Mouse (Mus musculus): ENCODE measurements at regions not wholly inside any gene's neighbourhood (a gene's known extent, or its start where the extent isn't known, plus 50 kb on each side); places are given as distances from the start of the nearest gene placed in this dataset.

DNA sequence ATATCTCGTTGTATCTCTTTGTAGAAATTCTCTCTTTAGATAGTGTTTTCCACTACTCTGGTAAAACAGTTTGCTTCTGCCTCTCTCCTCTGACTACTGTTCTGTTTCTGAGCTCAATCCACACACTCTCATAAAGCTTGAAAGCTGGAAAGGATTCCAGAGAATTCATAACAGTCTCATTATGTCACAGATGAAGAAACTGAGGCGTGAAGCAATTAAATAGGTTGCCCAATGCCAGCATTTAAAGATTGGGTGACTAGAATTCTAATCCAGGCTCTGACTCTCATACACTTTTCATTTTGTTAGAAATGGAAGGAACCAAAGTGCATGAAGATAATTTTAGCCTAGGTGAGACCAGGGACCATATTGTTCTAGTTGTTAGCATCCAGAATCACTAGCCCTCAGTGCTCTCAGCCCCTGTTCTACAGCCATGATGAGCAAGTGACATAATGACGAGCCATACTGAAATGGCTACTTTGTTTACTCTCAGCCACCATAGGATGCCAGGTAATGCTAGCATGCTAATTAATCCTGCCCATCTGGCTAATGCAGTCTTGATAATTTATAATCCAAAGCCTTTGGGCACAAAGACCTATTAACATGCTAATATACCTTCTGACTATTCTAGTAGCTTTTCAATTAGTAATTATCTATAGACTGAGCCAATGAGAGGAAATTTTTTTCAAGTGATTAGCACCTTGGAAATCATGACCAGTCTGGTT, 341.7 kb downstream of the Sec23a start:
- ATAC-seq = no peak
- Histone ChIP-seq H3K9me3 (ENCODE audit: low read length) (no peaks in the 10 kb centered on the region), H3K4me3 (ENCODE audit: low read depth, low read length) (no peak overlapping the region), H3K27ac (ENCODE audit: low read depth) (no peak overlapping the region), H3K9ac (replicated peaks) (no peak overlapping the region), H3K27me3 (ENCODE audit: insufficient read depth, low read length) (no peaks in the 10 kb centered on the region), H3K36me3 (replicated peaks; ENCODE audit: insufficient read depth, low read length) (no peaks in the 10 kb centered on the region), H3K4me2 (ENCODE audit: low read depth, low read length) (no peak overlapping the region), H3K4me1 (ENCODE audit: insufficient read depth) (no peaks in the 10 kb centered on the region)
- WGBS (ENCODE audit: insufficient replicate concordance) = 62% methylated on average over 3 of the region's 3 CpGs
- no peak for TF ChIP-seq EP300 (IDR thresholded peaks at IDR 0.05; ENCODE audit: low read depth)
- TF ChIP-seq CTCF (IDR thresholded peaks at IDR 0.05; ENCODE audit: low read depth) = no peak
- DNase-seq = no peak

DNA sequence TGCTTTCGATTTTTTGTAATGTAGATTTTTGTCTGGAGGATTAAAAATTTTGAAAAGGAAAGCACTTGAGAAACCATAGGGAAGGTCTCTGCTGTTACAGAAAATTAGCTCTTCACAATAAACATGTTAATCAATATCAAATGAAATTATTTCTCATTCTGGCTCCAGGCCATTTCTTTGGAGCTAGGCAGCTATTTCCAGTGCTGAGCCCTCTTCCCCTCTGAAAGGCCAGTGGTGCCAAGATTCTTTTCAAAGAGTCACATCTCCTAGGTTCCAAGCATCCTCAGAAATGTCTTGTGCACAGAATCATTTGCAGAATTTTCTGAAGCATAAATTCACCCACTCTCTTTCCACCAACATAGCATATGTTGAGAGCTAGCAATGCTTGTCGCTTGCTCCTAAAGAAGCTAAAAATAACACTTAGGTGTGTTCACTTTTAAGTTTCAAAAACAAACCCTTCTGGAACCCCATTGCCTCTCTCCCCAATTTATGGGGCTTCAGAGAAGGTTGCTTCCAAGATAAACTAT, 357.2 kb downstream of the Sec23a start:
- DNase-seq = no peak
- Histone ChIP-seq H3K4me1 (ENCODE audit: insufficient read depth) (no peaks in the 10 kb centered on the region), H3K9ac (replicated peaks) (no peak overlapping the region), H3K9me3 (ENCODE audit: low read length) (no peaks in the 10 kb centered on the region), H3K36me3 (replicated peaks; ENCODE audit: insufficient read depth, low read length) (no peaks in the 10 kb centered on the region), H3K27ac (ENCODE audit: low read depth) (no peak overlapping the region), H3K4me3 (ENCODE audit: low read depth, low read length) (no peak overlapping the region), H3K4me2 (ENCODE audit: low read depth, low read length) (no peak overlapping the region), H3K27me3 (ENCODE audit: insufficient read depth, low read length) (no peaks in the 10 kb centered on the region)
- WGBS (ENCODE audit: insufficient replicate concordance) = 86% methylated on average over 2 of the region's 2 CpGs
- TF ChIP-seq EP300 (IDR thresholded peaks at IDR 0.05; ENCODE audit: low read depth) (no peak), CTCF (IDR thresholded peaks at IDR 0.05; ENCODE audit: low read depth) (no peak)
- ATAC-seq = no peak

DNA sequence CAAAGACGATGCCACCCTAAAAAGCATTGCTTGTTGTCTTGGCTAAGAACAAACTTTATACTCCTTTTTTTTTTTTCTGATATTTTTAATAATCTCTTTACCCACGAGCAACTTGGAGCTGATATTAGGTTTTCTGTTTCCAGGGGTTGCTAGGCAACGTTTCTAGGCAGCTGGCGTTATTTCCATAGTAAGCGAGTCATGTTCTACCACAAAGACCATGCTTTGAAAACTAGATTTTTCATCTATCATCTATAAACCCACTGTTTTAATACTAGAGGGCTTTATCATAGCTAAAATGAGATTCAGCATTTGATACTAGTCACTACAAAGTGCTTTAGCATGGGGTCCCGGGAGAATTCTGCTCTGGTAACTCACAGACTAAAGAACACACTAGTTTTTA, 358.1 kb downstream of the Sec23a start:
- Histone ChIP-seq H3K36me3 (replicated peaks; ENCODE audit: insufficient read depth, low read length) (no peaks in the 10 kb centered on the region), H3K9ac (replicated peaks) (no peak overlapping the region), H3K27me3 (ENCODE audit: insufficient read depth, low read length) (no peaks in the 10 kb centered on the region)

DNA sequence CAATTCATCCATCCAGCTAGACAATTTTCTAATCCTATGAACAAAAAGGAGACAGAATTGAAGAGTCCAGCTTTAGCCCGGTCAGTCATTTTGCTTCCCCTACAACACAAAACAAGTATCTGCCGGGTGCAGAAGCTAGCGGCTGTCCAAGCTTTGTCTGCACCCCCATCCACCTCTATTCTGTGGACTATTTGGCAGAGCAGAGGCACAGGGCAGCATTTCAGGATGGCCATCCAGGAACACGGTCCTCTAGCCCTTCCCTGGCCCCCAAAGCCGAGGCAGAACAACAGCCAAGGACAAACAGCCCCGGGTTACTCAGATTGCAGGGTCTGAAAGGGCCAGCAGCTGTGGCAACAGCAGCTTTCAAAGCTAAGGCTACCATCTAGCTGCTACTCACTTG, 358.6 kb downstream of the Sec23a start:
- TF ChIP-seq CTCF (IDR thresholded peaks at IDR 0.05; ENCODE audit: low read depth) (no peak), EP300 (IDR thresholded peaks at IDR 0.05; ENCODE audit: low read depth) (no peak)
- no peaks in the 10 kb centered on the region for H3K27me3 ChIP-seq (ENCODE audit: insufficient read depth, low read length)
- no peak overlapping the region for H3K4me3 ChIP-seq (ENCODE audit: low read depth, low read length)
- no peaks in the 10 kb centered on the region for H3K36me3 ChIP-seq (replicated peaks; ENCODE audit: insufficient read depth, low read length)
- 75% methylated on average over 6 of the region's 6 CpGs for WGBS (ENCODE audit: insufficient replicate concordance)
- no peak for DNase-seq
- H3K4me1 ChIP-seq (ENCODE audit: insufficient read depth) = no peaks in the 10 kb centered on the region
- H3K9me3 ChIP-seq (ENCODE audit: low read length) = no peaks in the 10 kb centered on the region
- H3K9ac ChIP-seq (replicated peaks) = no peak overlapping the region
- ATAC-seq = no peak
- H3K4me2 ChIP-seq (ENCODE audit: low read depth, low read length) = no peak overlapping the region
- no peak overlapping the region for H3K27ac ChIP-seq (ENCODE audit: low read depth)

More for the DNA sequence above, 358.1 kb downstream of the Sec23a start:
- DNase-seq (no peak), ATAC-seq (no peak)
- H3K4me1 ChIP-seq (ENCODE audit: insufficient read depth) = no peaks in the 10 kb centered on the region
- 75% methylated on average over 6 of the region's 6 CpGs for WGBS (ENCODE audit: insufficient replicate concordance)
- no peak overlapping the region for H3K4me2 ChIP-seq (ENCODE audit: low read depth, low read length)
- no peaks in the 10 kb centered on the region for H3K9me3 ChIP-seq (ENCODE audit: low read length)
- no peak overlapping the region for H3K27ac ChIP-seq (ENCODE audit: low read depth)
- H3K4me3 ChIP-seq (ENCODE audit: low read depth, low read length) = no peak overlapping the region
- TF ChIP-seq CTCF (IDR thresholded peaks at IDR 0.05; ENCODE audit: low read depth) (no peak), EP300 (IDR thresholded peaks at IDR 0.05; ENCODE audit: low read depth) (no peak)

DNA sequence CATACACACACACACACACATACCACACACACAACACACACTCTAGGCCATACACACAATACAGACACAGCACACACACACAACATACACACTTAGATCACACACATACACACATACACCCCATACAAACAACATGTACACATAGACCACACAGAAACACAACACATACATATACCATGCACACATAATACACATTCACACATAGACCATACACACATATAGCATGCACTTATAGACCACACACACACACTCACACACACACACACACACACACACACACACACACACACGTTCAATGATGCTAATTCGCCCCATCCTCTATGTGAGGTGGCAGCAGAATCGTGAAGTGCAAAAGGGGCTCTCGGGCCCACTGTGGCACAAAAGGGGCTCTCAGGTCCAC, 359.1 kb downstream of the Sec23a start:
- no peaks in the 10 kb centered on the region for H3K36me3 ChIP-seq (replicated peaks; ENCODE audit: insufficient read depth, low read length)
- no peaks in the 10 kb centered on the region for H3K9me3 ChIP-seq (ENCODE audit: low read length)
- 81% methylated on average over 4 of the region's 4 CpGs for WGBS (ENCODE audit: insufficient replicate concordance)
- H3K27me3 ChIP-seq (ENCODE audit: insufficient read depth, low read length) = no peaks in the 10 kb centered on the region
- no peak overlapping the region for H3K9ac ChIP-seq (replicated peaks)
- no peaks in the 10 kb centered on the region for H3K4me1 ChIP-seq (ENCODE audit: insufficient read depth)
- H3K27ac ChIP-seq (ENCODE audit: low read depth) = no peak overlapping the region
- H3K4me3 ChIP-seq (ENCODE audit: low read depth, low read length) = no peak overlapping the region
- DNase-seq = no peak
- H3K4me2 ChIP-seq (ENCODE audit: low read depth, low read length) = no peak overlapping the region
- ATAC-seq = no peak
- TF ChIP-seq EP300 (IDR thresholded peaks at IDR 0.05; ENCODE audit: low read depth) (no peak), CTCF (IDR thresholded peaks at IDR 0.05; ENCODE audit: low read depth) (no peak)

DNA sequence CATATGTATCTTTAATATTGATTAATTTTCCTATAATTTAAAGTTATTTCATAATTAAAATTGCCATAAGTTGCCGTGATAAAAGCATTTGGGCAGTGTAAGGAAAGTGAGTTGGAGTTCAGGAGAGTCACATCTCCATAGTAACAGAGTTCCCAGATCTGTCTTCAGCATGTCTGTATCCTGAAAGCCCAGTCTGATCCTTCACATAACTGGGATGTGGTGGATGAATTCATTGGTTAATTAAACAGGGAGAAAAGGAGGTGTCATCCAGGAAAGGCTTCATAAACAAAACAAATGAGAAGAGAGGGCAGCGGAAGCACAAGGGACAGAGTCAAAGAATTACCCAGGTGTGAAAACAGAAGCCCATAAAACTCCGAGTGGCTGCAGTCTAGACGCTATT, 363.5 kb downstream of the Sec23a start:
- no peak overlapping the region for H3K9ac ChIP-seq (replicated peaks)
- H3K4me2 ChIP-seq (ENCODE audit: low read depth, low read length) = no peak overlapping the region
- H3K4me3 ChIP-seq (ENCODE audit: low read depth, low read length) = no peak overlapping the region
- H3K27me3 ChIP-seq (ENCODE audit: insufficient read depth, low read length) = no peaks in the 10 kb centered on the region
- no peaks in the 10 kb centered on the region for H3K4me1 ChIP-seq (ENCODE audit: insufficient read depth)
- no peak for ATAC-seq
- no peak overlapping the region for H3K27ac ChIP-seq (ENCODE audit: low read depth)
- TF ChIP-seq EP300 (IDR thresholded peaks at IDR 0.05; ENCODE audit: low read depth) (no peak), CTCF (IDR thresholded peaks at IDR 0.05; ENCODE audit: low read depth) (no peak)
- H3K36me3 ChIP-seq (replicated peaks; ENCODE audit: insufficient read depth, low read length) = no peaks in the 10 kb centered on the region
- WGBS (ENCODE audit: insufficient replicate concordance) = 59% methylated on average over 4 of the region's 4 CpGs
- no peaks in the 10 kb centered on the region for H3K9me3 ChIP-seq (ENCODE audit: low read length)
- DNase-seq = no peak

All from liver, postnatal 0 days (tissue).